Mouse (Mus musculus) gastrocnemius, adult 2 months (tissue): ENCODE measurements around the gene Hist1h2bh. TPM values are rescaled to one million over a fixed set of nuclear protein-coding genes. Genes with fewer than 3 reads are reported as not detected.
"Not testable (repeated sequence)": the region's sequence is repeated elsewhere in the genome, so short reads cannot be mapped to it uniquely, and the experiment has no call there.

Experiments
- DNase-seq: peaks from one replicate; pipeline ENCODE4 v3.0.0; 2022
- H3K27ac ChIP-seq: fragments of 200-600 bp; 2 replicates; pipeline ENCODE4 v1.8.1; 2022; ENCODE audit warnings: mild to moderate bottlenecking
- H3K4me3 ChIP-seq: fragments of 200-600 bp; 2 replicates; pipeline ENCODE4 v1.8.1; 2022; ENCODE audit warnings: mild to moderate bottlenecking, moderate library complexity
- CTCF ChIP-seq: fragments of 200-600 bp; IDR thresholded peaks from 2 replicates; pipeline ENCODE4 v1.8.1; 2022; ENCODE audit warnings: antibody characterized with exemption, mild to moderate bottlenecking, moderate library complexity
- intact Hi-C: fragments of 180-260 bp; cut with DNase I; formaldehyde crosslinking; loops from one replicate; pipeline ENCODE4 v1.15.1; 2025
- long read RNA-seq, 2 experiments: library from polyadenylated mRNA; stranded (forward); transcript quantifications; one replicate each; pipeline ENCODE4 v2.0.0; 2021
- total RNA-seq, 2 experiments: library from RNA; stranded (reverse); gene quantifications; 2 replicates each; pipeline ENCODE4 v1.2.3; 2021

Gene Hist1h2bh
- total RNA-seq = 1 to 10 TPM in 1 of 2 experiments, under 1 TPM in 1; 0.94 to 1.0 TPM
- long read RNA-seq, experiment 1, partial matches to known transcripts = 0 of 1 reads
- long read RNA-seq, experiment 1, other reads (novel, unspliced or antisense) = 0 of 1 reads
- long read RNA-seq, experiment 2, partial matches to known transcripts = 0 of 2 reads
- long read RNA-seq, experiment 2, other reads (novel, unspliced or antisense) = 0 of 2 reads

GRCm38 (mm10) chr13:23542999-23543607 lies at the start of gene Hist1h2bh:
Hist1h2bh (minus strand) TSS chr13:23543392.
- Histone ChIP-seq H3K27ac (peak within 1 kb of the TSS; percentile 96), H3K4me3 (peak within 1 kb of the TSS; percentile 74)
- peak; percentile 48 for DNase-seq
- intact Hi-C loops = not testable (repeated sequence)

GRCm38 (mm10) chr13:23592614-23593013 lies 49.4 kb upstream of the Hist1h2bh start:
- intact Hi-C loops = no loop called here
- no peak for TF ChIP-seq CTCF
- Histone ChIP-seq H3K27ac (no peak overlapping the region), H3K4me3 (no peak overlapping the region)
- no peak for DNase-seq

GRCm38 (mm10) chr13:23591886-23592285 lies 48.7 kb upstream of the Hist1h2bh start:
- intact Hi-C loops, DNase-seq, H3K4me3 ChIP-seq, H3K27ac ChIP-seq: not testable (repeated sequence)

GRCm38 (mm10) chr13:23591206-23591605 lies 48.0 kb upstream of the Hist1h2bh start:
- no peak for TF ChIP-seq CTCF
- no peak overlapping the region for H3K27ac ChIP-seq
- H3K4me3 ChIP-seq = no peak overlapping the region
- no peak for DNase-seq
- intact Hi-C loops = no loop called here

- H3K4me3 ChIP-seq = peak overlapping the region; percentile 85
- DNase-seq = no peak
- H3K27ac ChIP-seq = peak overlapping the region; percentile 95
- TF ChIP-seq CTCF = no peak
- intact Hi-C loops = loop anchor here (5.0 kb wide), 1 partner anchor 1545 kb away; the partner anchor contains the start of genes Hist1h2ag, Hist1h2bj and Hist1h4i
Observed at GRCm38 (mm10) chr13:23586940-23587225, 43.7 kb upstream of the Hist1h2bh start.

- intact Hi-C loops = loop anchor here (5.0 kb wide), 1 partner anchor 1544 kb away; the partner anchor contains the start of genes Hist1h2ag, Hist1h2bj and Hist1h4i
- peak overlapping the region; percentile 85 for H3K4me3 ChIP-seq
- no peak for DNase-seq
- peak overlapping the region; percentile 95 for H3K27ac ChIP-seq
- no peak for TF ChIP-seq CTCF
Observed at GRCm38 (mm10) chr13:23586099-23586939, 43.1 kb upstream of the Hist1h2bh start.

GRCm38 (mm10) chr13:23585442-23586098 lies 42.4 kb upstream of the Hist1h2bh start:
- DNase-seq = peak; percentile 73
- peak overlapping the region; percentile 95 for H3K27ac ChIP-seq
- H3K4me3 ChIP-seq = peak overlapping the region; percentile 85
- intact Hi-C loops = loop anchor here (5.0 kb wide), 1 partner anchor 1543 kb away; the partner anchor contains the start of genes Hist1h2ag, Hist1h2bj and Hist1h4i

GRCm38 (mm10) chr13:23585029-23585441 lies 41.8 kb upstream of the Hist1h2bh start:
- Histone ChIP-seq H3K27ac (peak overlapping the region; percentile 95), H3K4me3 (peak overlapping the region; percentile 85)
- intact Hi-C loops = loop anchor here (5.0 kb wide), 1 partner anchor 1543 kb away; the partner anchor contains the start of genes Hist1h2ag, Hist1h2bj and Hist1h4i
- no peak for TF ChIP-seq CTCF
- peak; percentile 70 for DNase-seq

- intact Hi-C loops = loop anchor here (5.0 kb wide), 5 partner anchors 38 to 178 kb away; partner anchors contain the start of genes Hist1h1a, Hist1h1e, Hist1h1t and Hist1h2af
- Histone ChIP-seq H3K4me3 (peak overlapping the region; percentile 85), H3K27ac (peak overlapping the region; percentile 95)
- no peak for TF ChIP-seq CTCF
- DNase-seq = no peak
Observed at GRCm38 (mm10) chr13:23584331-23584730, 41.1 kb upstream of the Hist1h2bh start.

- no peak for TF ChIP-seq CTCF
- intact Hi-C loops = loop anchor here (5.0 kb wide), 5 partner anchors 39 to 179 kb away; partner anchors contain the start of genes Hist1h1a, Hist1h1e, Hist1h1t and Hist1h2af
- DNase-seq = no peak
- H3K4me3 ChIP-seq = no peak overlapping the region
- peak overlapping the region; percentile 95 for H3K27ac ChIP-seq
Observed at GRCm38 (mm10) chr13:23583387-23584068, 40.3 kb upstream of the Hist1h2bh start.

- no peak for DNase-seq
- Histone ChIP-seq H3K4me3 (peak overlapping the region; percentile 83), H3K27ac (peak overlapping the region; percentile 81)
- intact Hi-C loops = loop anchor here (5.0 kb wide), 5 partner anchors 40 to 180 kb away; partner anchors contain the start of genes Hist1h1a, Hist1h1e, Hist1h1t and Hist1h2af
- TF ChIP-seq CTCF = no peak
Observed at GRCm38 (mm10) chr13:23582219-23583056, 39.2 kb upstream of the Hist1h2bh start.
